Mouse (Mus musculus) ES-Bruce4 (cell line): ENCODE measurements around the gene Nsun3.

Experiments
- CTCF ChIP-seq: IDR thresholded peaks from one replicate; pipeline ENCODE4 v1.8.1; 2011; ENCODE audit warnings: low read depth, low read length
- EP300 ChIP-seq: IDR thresholded peaks from 2 replicates; pipeline ENCODE4 v1.6.1; 2011; ENCODE audit warnings: low read depth, low read length; ENCODE audit not compliant: insufficient read depth

DNA sequence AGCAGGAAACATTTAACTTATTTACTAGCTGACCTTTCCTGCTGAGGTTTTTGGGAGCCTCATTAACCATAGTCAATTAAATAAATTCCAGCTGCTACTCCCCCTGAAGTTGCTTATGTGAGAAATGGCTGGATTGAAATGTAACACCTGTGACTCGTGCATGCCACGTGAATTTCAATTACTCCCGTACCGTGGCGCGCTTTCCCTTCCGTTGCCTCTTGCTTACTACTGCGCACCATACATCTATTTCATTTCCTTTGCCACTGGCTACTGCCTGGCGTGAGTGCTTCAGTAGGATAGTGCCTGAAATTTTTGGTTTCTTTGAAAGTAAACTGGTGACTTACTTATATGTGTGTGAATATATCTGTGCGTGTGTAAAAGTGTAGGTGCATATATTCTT lies 8.3 kb downstream of the Nsun3 start:
- no peak for TF ChIP-seq EP300
- TF ChIP-seq CTCF: no peak
